Mouse (Mus musculus) liver, embryonic 14.5 days (tissue): Measurements from ENCODE around the gene Ralgapa2.

Source experiments
- CTCF ChIP-seq: IDR thresholded peaks from 2 replicates; pipeline ENCODE4 v1.5.1; 2016; ENCODE audit warnings: antibody characterized with exemption, low read depth, control low read depth
- EP300 ChIP-seq: IDR thresholded peaks from 2 replicates; pipeline ENCODE4 v1.6.1; 2016; ENCODE audit warnings: antibody characterized with exemption, low read depth

DNA sequence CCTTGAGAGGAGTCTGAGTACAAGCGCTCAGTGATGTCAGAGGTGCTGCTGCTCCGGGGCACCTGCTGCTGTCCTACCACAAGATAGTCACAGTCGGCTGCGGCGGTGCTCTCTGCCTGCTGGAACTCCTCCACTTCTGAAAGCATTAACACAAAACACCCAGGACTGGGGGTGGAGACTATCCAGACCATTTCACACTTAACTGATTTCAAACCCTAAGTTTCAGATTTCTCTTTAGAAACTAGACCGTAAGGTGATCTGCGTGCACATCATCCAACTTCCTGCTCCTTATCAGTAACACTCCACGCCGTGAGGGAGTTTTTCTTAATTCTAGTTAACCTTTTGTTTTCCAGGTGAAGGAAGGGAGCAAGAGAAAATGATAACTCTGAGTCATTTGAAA is 99.4 kb downstream of the Ralgapa2 start:
- no peak for TF ChIP-seq CTCF
- TF ChIP-seq EP300 = no peak
